Mouse (Mus musculus) mesoderm, embryonic 11.5 days (tissue): Measurements from ENCODE around the gene Ccpg1.

Source experiments
- DNase-seq: peaks from one replicate; pipeline ENCODE4 v3.0.0-alpha.2; 2012; ENCODE audit warnings: low read depth, low spot score

The Ccpg1 gene

GRCm38 (mm10) chr9:72985250-72986220 lies at the start of gene Ccpg1, which contains the start of gene Ccpg1os:
Gene Ccpg1, plus strand, starts transcription at chr9:72985429.
Gene Ccpg1os, minus strand, starts transcription at chr9:72985382.
- DNase-seq, result peak; percentile 98

DNA sequence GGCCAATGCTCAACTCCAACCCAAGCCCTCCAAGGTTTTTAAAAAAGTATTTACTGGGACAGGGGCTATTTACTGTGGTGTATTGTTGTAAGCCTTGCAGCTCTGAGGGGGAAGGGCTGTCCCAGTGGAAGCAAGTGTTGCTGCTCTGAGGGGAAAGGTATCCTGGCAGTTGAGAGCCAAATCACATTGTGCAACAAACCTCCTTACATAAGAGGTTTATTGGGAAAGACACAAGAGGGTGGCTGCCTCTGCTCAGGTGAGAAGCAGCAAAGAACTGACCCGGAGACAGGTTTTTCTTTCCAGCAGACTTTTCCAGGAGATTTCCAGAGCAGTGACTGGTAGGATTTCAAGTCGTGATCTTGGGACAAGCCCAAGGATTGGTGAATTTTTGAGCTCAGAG lies 48.9 kb upstream of the Ccpg1 start:
- DNase-seq, result no peak

DNA sequence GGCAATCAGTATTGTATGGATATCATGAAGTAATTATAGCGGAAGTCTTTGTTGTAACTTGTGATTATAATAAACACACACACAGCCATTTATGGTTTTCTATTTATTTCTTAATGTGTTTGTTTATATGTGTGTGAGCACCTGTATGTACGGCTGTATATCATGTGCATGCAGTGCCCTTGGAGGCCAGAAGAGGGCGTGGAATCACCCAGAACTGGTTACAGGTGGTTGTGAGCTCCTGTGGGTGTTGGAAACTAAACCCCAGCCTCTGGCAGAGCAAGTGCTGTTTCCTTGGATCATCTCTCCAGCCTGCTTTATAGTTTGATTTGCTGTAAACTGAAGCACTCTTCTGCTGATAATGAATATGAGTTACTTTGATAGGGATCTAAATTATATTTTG lies 41.8 kb upstream of the Ccpg1 start:
- no peak for DNase-seq

DNA sequence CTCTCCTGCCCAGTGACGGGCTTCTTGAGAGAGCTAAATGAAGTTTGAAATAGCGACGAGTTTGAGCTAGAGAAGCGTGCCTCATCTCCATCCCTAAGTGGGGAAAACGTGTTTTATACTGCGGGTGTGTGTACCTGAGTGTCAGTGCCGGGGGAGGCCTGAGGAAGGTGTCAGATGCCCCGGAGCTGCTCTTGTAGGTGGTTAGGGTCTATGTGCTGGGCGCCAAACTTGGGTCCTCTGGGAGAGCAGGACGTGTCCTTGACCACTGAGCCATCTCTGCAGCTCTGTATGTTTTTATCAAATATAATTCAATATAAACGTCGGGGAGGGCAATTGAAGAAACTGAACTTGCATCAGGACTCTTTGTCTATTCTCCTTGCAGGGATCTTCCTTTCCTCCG lies 40.9 kb upstream of the Ccpg1 start:
- no peak for DNase-seq

GRCm38 (mm10) chr9:72947010-72947409 lies 38.2 kb upstream of the Ccpg1 start:
- DNase-seq, result no peak

GRCm38 (mm10) chr9:72949572-72949971 lies 35.7 kb upstream of the Ccpg1 start:
- DNase-seq, result peak; percentile 60

- peak; percentile 41 for DNase-seq
These were observed 30.5 kb upstream of the Ccpg1 start for GRCm38 (mm10) chr9:72954746-72955145.

- DNase-seq, result peak; percentile 68
These were observed 29.7 kb upstream of the Ccpg1 start for GRCm38 (mm10) chr9:72955546-72955945.

DNA sequence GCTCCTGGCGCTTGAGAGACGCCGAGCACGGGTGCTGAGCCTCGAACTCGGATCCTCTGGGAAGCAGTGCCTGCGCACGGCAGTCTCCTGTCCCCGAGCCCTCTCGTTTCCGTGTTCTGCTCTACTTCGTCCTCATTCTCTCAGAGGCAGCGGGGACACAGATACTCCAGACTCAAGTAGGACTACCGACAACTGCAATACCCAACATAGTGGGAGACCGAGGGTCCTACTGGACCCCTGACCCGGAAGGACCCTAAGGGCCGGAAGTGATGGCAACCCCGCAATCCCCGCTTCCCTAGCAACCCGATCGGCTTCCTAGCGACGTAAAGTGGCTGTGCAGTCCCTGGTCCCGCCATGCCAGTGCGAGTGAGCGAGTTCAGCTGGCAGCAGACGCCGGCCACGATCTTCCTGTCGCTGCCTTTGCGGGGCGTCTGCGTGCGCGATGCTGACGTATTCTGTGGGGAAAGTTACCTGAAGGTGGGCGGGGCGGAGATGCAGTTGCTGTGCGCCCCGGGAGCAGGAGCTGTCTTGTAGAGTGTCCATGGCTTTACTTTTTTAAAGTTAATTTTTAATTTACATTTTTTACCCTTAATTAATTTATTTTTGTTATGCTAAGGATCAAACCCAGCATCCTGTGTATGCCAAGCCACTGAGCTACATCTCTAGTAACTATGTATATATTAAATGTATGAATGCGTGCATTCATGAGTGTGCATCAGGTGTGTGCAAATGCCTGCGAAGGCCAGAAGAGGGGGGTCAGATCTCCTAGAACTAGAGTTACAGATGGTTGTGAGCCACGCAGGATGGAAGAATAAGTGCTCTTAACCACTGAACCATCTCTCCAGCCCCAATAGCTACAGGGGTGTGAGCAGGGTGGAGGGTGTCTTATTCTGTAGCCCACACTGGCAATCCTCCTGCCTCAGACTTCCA lies 26.4 kb upstream of the Ccpg1 start, which contains the start of the genes Dyx1c1 and Gm44503:
Gene Dyx1c1, plus strand, starts transcription at position 265 of the 930 bp plus-strand sequence.
Gene Gm44503, plus strand, starts transcription at position 332 of the 930 bp plus-strand sequence.
- DNase-seq, result peak; percentile 90

DNA sequence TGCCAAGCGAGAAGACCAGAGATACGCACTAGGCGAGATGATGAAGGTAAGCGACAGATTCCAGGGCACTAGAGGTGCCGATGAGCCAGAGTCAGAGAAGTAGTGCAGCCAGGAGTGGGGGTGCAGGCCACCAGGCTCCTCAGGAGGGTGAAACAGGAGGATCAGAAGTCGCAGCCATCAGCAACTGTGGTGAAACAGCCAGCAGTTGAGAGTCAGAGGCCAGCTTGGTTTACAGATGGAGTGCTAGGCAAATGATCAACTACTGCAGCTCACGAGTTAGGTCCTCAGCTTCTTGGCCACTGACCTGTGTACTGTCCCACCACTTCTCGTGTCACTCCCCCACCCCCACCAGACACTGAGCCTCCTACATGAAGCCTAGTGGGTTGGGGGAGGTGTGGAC lies 23.9 kb upstream of the Ccpg1 start:
- no peak for DNase-seq

GRCm38 (mm10) chr9:72961959-72962358 lies 23.3 kb upstream of the Ccpg1 start:
- DNase-seq, result no peak

- DNase-seq, result peak; percentile 60
These were observed 16.7 kb upstream of the Ccpg1 start for GRCm38 (mm10) chr9:72968349-72969061.

DNA sequence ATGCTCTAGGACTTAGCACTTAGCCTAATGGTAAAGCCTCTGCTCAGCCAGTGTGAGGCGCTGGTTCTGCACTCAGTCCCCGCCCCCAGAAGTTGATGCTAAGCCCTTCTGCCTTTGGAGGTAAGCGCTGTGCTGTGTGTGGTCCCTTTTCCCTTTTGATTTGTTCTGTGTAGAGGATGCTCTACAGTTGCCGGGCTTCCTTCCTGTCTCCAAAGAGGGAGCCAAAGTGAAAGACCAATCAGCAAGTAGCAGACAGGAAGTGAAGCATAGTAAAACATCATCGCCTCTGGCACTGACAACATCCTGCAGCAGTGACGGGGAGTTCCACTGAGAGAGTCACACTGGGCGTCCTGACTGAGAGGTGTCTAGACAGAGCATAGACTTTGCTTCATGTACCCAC lies 15.4 kb upstream of the Ccpg1 start:
- no peak for DNase-seq

DNA sequence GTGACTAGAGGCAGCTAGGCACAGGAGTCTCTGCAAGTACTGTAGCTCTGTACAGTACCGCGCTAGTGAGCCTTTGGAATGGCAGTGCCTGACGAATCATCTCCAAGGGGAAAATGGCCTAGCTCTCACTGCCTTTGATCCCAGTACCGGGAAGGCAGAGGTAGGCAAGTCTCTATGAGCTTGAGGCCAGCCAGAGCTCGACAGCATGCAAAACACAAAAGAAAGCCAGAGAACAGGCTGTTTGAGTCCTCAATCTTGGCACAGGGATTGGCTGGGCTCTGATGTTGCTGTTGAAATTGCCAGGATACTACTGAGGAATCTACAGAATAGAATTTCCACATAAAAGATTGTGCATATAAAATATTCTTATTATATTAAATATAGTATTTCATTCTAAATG lies 12.8 kb upstream of the Ccpg1 start:
- no peak for DNase-seq

DNA sequence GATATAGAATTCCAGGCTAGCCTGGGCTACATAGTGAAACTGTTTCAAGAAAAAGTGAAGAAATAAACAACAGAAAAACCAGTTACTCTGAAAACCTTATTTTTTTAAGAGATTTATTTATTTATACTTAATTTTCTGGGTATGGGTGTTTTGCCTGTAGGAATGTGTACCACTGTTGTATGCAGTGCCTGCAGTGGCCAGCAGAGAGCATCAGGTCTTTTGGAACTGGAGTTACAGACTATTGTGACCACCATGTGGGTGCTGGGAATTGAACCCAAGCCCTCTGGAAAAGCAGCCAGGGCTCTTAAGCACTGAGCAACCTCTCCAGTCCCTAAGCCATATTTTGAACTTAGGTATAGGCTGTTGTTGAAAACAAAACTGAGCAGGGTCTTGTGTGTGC lies 12.2 kb upstream of the Ccpg1 start:
- no peak for DNase-seq

- no peak for DNase-seq
These were observed 10.5 kb upstream of the Ccpg1 start for GRCm38 (mm10) chr9:72974734-72975133.

DNA sequence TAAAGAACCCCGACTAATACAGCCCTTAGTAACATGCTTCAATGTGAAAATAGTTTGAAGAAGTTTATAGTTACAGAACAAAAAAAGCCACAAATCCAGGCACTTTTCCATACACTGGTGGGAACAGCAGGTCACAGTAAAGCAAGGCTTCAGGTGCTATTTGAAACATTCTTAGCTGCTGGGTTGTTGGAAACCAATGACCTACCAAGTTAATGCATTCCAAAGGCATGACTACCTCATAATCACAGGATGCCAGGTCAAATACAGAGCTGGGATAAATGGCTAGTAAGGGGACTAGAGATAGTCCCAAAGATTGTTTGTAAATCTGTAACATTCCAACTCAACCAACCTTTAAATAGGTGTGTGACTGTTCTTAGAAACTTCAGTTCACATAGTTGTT lies 10.0 kb upstream of the Ccpg1 start:
- DNase-seq, result no peak

- DNase-seq, result no peak
These were observed 2.2 kb upstream of the Ccpg1 start for GRCm38 (mm10) chr9:72983066-72983465.

DNA sequence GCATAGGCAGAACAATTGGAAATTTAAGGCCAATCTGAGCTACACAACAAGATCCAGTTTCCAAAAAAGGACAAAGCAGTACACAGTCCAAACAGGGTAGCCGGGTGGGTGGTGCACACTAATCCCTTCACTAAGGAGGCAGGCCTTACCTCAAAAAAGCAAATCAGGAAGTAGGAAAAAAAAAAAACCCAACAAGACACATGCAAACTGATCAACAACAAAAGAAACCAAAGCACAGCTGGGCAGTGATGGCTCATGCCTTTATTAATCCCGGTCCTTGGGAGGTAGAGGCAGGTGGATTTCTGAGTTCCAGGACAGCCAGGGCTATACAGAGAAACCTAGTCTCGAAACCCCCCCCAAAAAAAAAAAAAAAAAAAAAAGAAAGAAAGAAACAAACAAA lies 2.5 kb downstream of the Ccpg1 start:
- no peak for DNase-seq

DNA sequence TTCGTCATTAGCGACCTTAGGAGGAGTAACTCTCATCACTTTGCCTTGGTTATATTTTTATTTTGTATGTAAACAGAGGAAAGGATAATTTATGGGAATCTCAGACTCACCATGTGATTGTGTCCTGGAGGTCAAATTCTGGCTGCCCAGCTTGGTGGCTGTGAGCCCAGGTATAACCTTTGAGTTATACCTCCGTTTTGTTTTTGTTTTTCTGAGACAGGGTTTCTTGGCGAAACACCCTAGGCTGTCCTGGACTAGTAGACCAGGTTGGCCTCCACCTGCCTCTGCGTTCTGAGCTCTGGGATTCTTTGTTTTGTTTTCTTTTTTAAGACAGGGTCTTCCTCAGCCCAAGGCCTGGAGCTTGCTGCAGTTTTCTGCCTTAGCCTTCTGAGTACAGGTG lies 3.5 kb downstream of the Ccpg1 start:
- DNase-seq, result no peak

GRCm38 (mm10) chr9:72991420-72991819 lies 6.2 kb downstream of the Ccpg1 start:
- DNase-seq, result no peak
